32 mouse cellular contexts compared by ENCODE assay signal in the genomic region with DNA sequence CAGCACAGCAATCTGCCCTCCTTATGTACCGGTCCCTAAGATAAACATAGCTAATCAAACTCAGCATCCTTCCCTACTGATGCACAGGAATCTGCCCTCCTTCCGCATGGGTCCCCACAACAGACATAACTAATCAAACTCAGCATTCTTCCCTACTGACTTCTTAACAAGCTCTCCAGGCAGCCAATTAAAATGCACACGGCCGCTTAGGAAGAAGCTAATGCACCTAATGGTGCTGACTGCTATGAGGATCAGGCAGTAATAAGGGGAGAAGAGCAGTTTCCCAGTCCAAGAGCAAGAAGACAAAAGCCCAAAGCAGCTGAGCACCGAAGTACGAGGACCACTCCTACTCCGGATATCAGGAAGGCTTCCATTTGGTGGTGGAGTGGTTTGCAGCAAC. TPM values are rescaled to one million over a fixed set of nuclear protein-coding genes. Genes with fewer than 3 reads are reported as not detected.
A peak's percentile ranks its signal among the peaks of the same experiment; 100 is the strongest.
DNase-seq lines count a peak whose midpoint lies in the region; ATAC-seq and TF ChIP-seq lines count a peak whose summit lies in the region.
"Had no signal": no experiment of that assay in that cellular context is flagged by ENCODE, and none has a peak within 500 bp of the region (broad histone marks: within the 10 kb centered on the region; RNA-seq: fewer than 3 reads in every experiment).

No protein-coding gene starts in this region.

- H3K4me2 ChIP-seq in hindbrain, postnatal 0 days (ENCODE audit: low read depth, low read length) = no peak overlapping the region
- H3K4me2 ChIP-seq: embryonic facial prominence, embryonic 15.5 days; forebrain, embryonic 15.5 days; limb, embryonic 15.5 days; liver, embryonic 13.5 days; midbrain, embryonic 13.5 days; neural tube, embryonic 12.5 days had no signal

- no peaks in the 10 kb centered on the region for H3K27me3 ChIP-seq in hindbrain, postnatal 0 days (ENCODE audit: insufficient read depth, low read length)
- no peaks in the 10 kb centered on the region for H3K27me3 ChIP-seq in hindbrain, embryonic 10.5 days (ENCODE audit: insufficient read depth, poor library complexity, severe bottlenecking)
- H3K27me3 ChIP-seq: embryonic facial prominence, embryonic 15.5 days; forebrain, embryonic 15.5 days; limb, embryonic 15.5 days; liver, embryonic 13.5 days; midbrain, embryonic 13.5 days; neural tube, embryonic 12.5 days had no signal

- DNase-seq in hindbrain, postnatal 0 days (ENCODE audit: low spot score) = peak; percentile 47
- no peak for DNase-seq in hindbrain, embryonic 10.5 days (ENCODE audit: low spot score)
- DNase-seq in ES-CJ7 (ENCODE audit: low read depth, low spot score) (peak; percentile 70), R1 (ENCODE audit: low read depth, low spot score) (peak; percentile 84)
- DNase-seq in retina, postnatal 1 day = peak; percentile 79
- DNase-seq in right cerebral cortex, adult 2 months (ENCODE audit: low spot score in 2 of 2) = no peak
- no peak for DNase-seq in layer of hippocampus, postnatal 14 days (ENCODE audit: low spot score in 2 of 2)
- DNase-seq: adrenal gland, postnatal 10 days; B cell, adult 2 months; cerebellum, adult 11-12 months; cerebellum, postnatal 10 days; gastrocnemius, adult 2 months; gastrocnemius, postnatal 36 days; heart, adult 18-20 months; heart, postnatal 4 days; kidney, adult 8-10 months; kidney, postnatal 4 days; liver, embryonic 13.5 days; lung, adult 18-20 months; lung, postnatal 4 days; right cerebral cortex, postnatal 14 days; thymus, postnatal 25 days had no signal

- whole genome bisulfite sequencing in hindbrain, postnatal 0 days = 52% methylated on average over 7 of the region's 7 CpGs
- 66% methylated on average over 7 of the region's 7 CpGs for WGBS in hindbrain, embryonic 10.5 days

- no peak overlapping the region for H3K4me3 ChIP-seq in hindbrain, postnatal 0 days (ENCODE audit: low read length)
- no peak overlapping the region for H3K4me3 ChIP-seq in hindbrain, embryonic 10.5 days
- H3K4me3 ChIP-seq: embryonic facial prominence, embryonic 15.5 days; forebrain, embryonic 15.5 days; gastrocnemius, adult 2 months; limb, embryonic 10.5 days; limb, embryonic 15.5 days; liver, embryonic 13.5 days; midbrain, embryonic 13.5 days; neural tube, embryonic 12.5 days had no signal

- no peak overlapping the region for H3K9ac ChIP-seq in hindbrain, postnatal 0 days (replicated peaks; ENCODE audit: low read length)
- H3K9ac ChIP-seq: embryonic facial prominence, embryonic 15.5 days; forebrain, embryonic 15.5 days; limb, embryonic 15.5 days; liver, embryonic 13.5 days; midbrain, embryonic 13.5 days; neural tube, embryonic 12.5 days had no signal

- H3K9me3 ChIP-seq in hindbrain, postnatal 0 days (ENCODE audit: low read length) = no peaks in the 10 kb centered on the region
- no peaks in the 10 kb centered on the region for H3K9me3 ChIP-seq in hindbrain, embryonic 10.5 days
- H3K9me3 ChIP-seq: embryonic facial prominence, embryonic 15.5 days; forebrain, embryonic 15.5 days; limb, embryonic 10.5 days; limb, embryonic 15.5 days; liver, embryonic 13.5 days; midbrain, embryonic 13.5 days; neural tube, embryonic 12.5 days had no signal

- no peaks in the 10 kb centered on the region for H3K36me3 ChIP-seq in hindbrain, postnatal 0 days (ENCODE audit: insufficient read depth, low read length)
- H3K36me3 ChIP-seq in hindbrain, embryonic 10.5 days = no peaks in the 10 kb centered on the region
- H3K36me3 ChIP-seq: embryonic facial prominence, embryonic 15.5 days; forebrain, embryonic 15.5 days; limb, embryonic 10.5 days; limb, embryonic 15.5 days; liver, embryonic 13.5 days; midbrain, embryonic 13.5 days; neural tube, embryonic 12.5 days had no signal

- no peak overlapping the region for H3K27ac ChIP-seq in hindbrain, postnatal 0 days
- H3K27ac ChIP-seq in hindbrain, embryonic 10.5 days = no peak overlapping the region
- H3K27ac ChIP-seq: embryonic facial prominence, embryonic 15.5 days; forebrain, embryonic 15.5 days; gastrocnemius, adult 2 months; kidney, postnatal 0 days; limb, embryonic 10.5 days; limb, embryonic 15.5 days; liver, embryonic 13.5 days; midbrain, embryonic 13.5 days; neural tube, embryonic 12.5 days had no signal

- no peak for TF ChIP-seq CTCF in hindbrain, postnatal 0 days (IDR thresholded peaks at IDR 0.05; ENCODE audit: low read depth)

- ATAC-seq in hindbrain, postnatal 0 days = no peak
- ATAC-seq: forebrain, embryonic 15.5 days; hindbrain, embryonic 16.5 days; intestine, embryonic 16.5 days; lung, postnatal 0 days; midbrain, embryonic 13.5 days had no signal

- H3K4me1 ChIP-seq in hindbrain, postnatal 0 days (ENCODE audit: insufficient read depth, low read length) = no peaks in the 10 kb centered on the region
- H3K4me1 ChIP-seq in hindbrain, embryonic 10.5 days (replicated peaks) = peaks cover 18% of the 10 kb centered on the region
- H3K4me1 ChIP-seq: embryonic facial prominence, embryonic 15.5 days; forebrain, embryonic 15.5 days; limb, embryonic 15.5 days; neural tube, embryonic 12.5 days had no signal

RNA-seq across cellular contexts. Expression of gene Hrh2, which starts 39.0 kb away (rescaled TPM):
- 1.8 and 2.9 TPM in 2 replicates for total RNA-seq in hindbrain, postnatal 0 days (2014; rRNA removed)
- 0.78 and 0.98 TPM in 2 replicates for polyA plus RNA-seq in hindbrain, postnatal 0 days (2015; fragmentation: Nextera tagmentation; extraction: Ambion mirVana)
- 0.07 and 0.09 TPM in 2 replicates for polyA plus RNA-seq in hindbrain, embryonic 10.5 days (2016; fragmentation: Nextera tagmentation; extraction: Ambion mirVana)
- 1 to 10 TPM; 4.8 to 5.7 TPM for total RNA-seq in layer of hippocampus, postnatal 14 days (2021)
- polyA plus RNA-seq: limb, embryonic 15.5 days had no signal

Comparison
In these comparisons a context has a peak if more than half of its experiments do, and no peak if none do; other contexts are left out.
1. DNase-seq: peak in hindbrain, postnatal 0 days (single experiment), ES-CJ7 (single experiment), R1 (single experiment) and retina, postnatal 1 day (single experiment); none in hindbrain, embryonic 10.5 days (single experiment), right cerebral cortex, adult 2 months (0 of 2) and layer of hippocampus, postnatal 14 days (0 of 2).